Mouse (Mus musculus) CH12.LX (cell line): Measurements from ENCODE around the gene Gm45337. TPM values are rescaled to one million over a fixed set of nuclear protein-coding genes. Genes with fewer than 3 reads are reported as not detected.
"Not testable (repeated sequence)": the region's sequence is repeated elsewhere in the genome, so short reads cannot be mapped to it uniquely, and the experiment has no call there.

Source experiments
- DNase-seq: peaks from one replicate; pipeline ENCODE4 v3.0.0-alpha.2; 2013; ENCODE audit errors: extremely low read depth
- H3K27ac ChIP-seq: 2 replicates; pipeline ENCODE4 v1.5.1; 2012; ENCODE audit warnings: low read depth, mild to moderate bottlenecking, control low read depth, moderate library complexity; ENCODE audit not compliant: insufficient read depth
- H3K27me3 ChIP-seq: replicated peaks from 2 replicates; pipeline ENCODE3; 2012; ENCODE audit warnings: inconsistent platforms
- H3K36me3 ChIP-seq, 2 experiments: replicated peaks in 1 of 2; 2 replicates each; pipeline versions ENCODE3 to v1.6.1; 2012; ENCODE audit warnings: inconsistent platforms in 1 of 2, low read length in 1 of 2, mild to moderate bottlenecking in 1 of 2, mixed read lengths in 1 of 2, moderate library complexity in 1 of 2; ENCODE audit not compliant: control insufficient read depth in 1 of 2, insufficient read depth in 1 of 2
- H3K4me1 ChIP-seq, 2 experiments: 2 replicates each; pipeline ENCODE4 v1.6.1; 2012; ENCODE audit warnings: inconsistent platforms in 1 of 2, moderate library complexity in 1 of 2; ENCODE audit not compliant: insufficient read depth in 2 of 2, control insufficient read depth in 1 of 2
- H3K4me2 ChIP-seq: 2 replicates; pipeline ENCODE4 v1.6.1; 2012; ENCODE audit warnings: low read depth, mild to moderate bottlenecking, control low read depth; ENCODE audit not compliant: poor library complexity, insufficient read depth, severe bottlenecking
- H3K4me3 ChIP-seq, 3 experiments: fragments of 150-350 bp in 1 of 3; sonication (generic) in 1 of 3; replicated peaks in 1 of 3; 2 replicates each; pipeline versions ENCODE3 to v1.5.1; 2011 to 2012; ENCODE audit warnings: low read depth in 2 of 3, low read length in 2 of 3, mild to moderate bottlenecking in 2 of 3, moderate library complexity in 2 of 3, control low read depth in 1 of 3, improper control_type of control experiment in 1 of 3, inconsistent platforms in 1 of 3, mixed read lengths in 1 of 3; ENCODE audit not compliant: poor library complexity in 1 of 3
- H3K79me2 ChIP-seq: replicated peaks from 2 replicates; pipeline ENCODE4 v1.6.1; 2012; ENCODE audit warnings: mild to moderate bottlenecking, moderate library complexity; ENCODE audit not compliant: control insufficient read depth, poor library complexity, insufficient read depth, severe bottlenecking; ENCODE audit errors: extremely low read depth
- H3K9ac ChIP-seq: 2 replicates; pipeline ENCODE4 v1.6.1; 2012; ENCODE audit warnings: low read depth, mild to moderate bottlenecking, control low read depth, moderate library complexity; ENCODE audit not compliant: insufficient read depth
- H3K9me3 ChIP-seq: replicated peaks from 2 replicates; pipeline ENCODE3; 2012; ENCODE audit warnings: low read length, inconsistent platforms, mixed read lengths
- BHLHE40 ChIP-seq: IDR thresholded peaks from 2 replicates; pipeline ENCODE4 v1.6.1; 2011; ENCODE audit warnings: mild to moderate bottlenecking, low read depth, low read length, improper control_type of control experiment
- E2F4 ChIP-seq: IDR thresholded peaks from 2 replicates; pipeline ENCODE4 v1.6.1; 2011; ENCODE audit warnings: low read depth, low read length, improper control_type of control experiment; ENCODE audit not compliant: insufficient replicate concordance
- ELF1 ChIP-seq: IDR thresholded peaks from 2 replicates; pipeline ENCODE4 v1.6.1; 2014; ENCODE audit warnings: low read depth, mild to moderate bottlenecking, inconsistent platforms, low read length, improper control_type of control experiment
- EP300 ChIP-seq: IDR thresholded peaks from 2 replicates; pipeline ENCODE4 v1.6.1; 2011; ENCODE audit warnings: low read length, improper control_type of control experiment
- GABPA ChIP-seq: IDR thresholded peaks from 2 replicates; pipeline ENCODE4 v1.6.1; 2012; ENCODE audit warnings: low read depth, low read length, improper control_type of control experiment, inconsistent platforms; ENCODE audit not compliant: insufficient replicate concordance
- IRF4 ChIP-seq: IDR thresholded peaks from 2 replicates; pipeline ENCODE4 v1.6.1; 2014; ENCODE audit warnings: low read depth, mild to moderate bottlenecking, inconsistent platforms, low read length, improper control_type of control experiment
- JUN ChIP-seq: IDR thresholded peaks from 2 replicates; pipeline ENCODE4 v1.6.1; 2011; ENCODE audit warnings: low read depth, mild to moderate bottlenecking, low read length, improper control_type of control experiment, moderate library complexity; ENCODE audit not compliant: insufficient read depth
- JUND ChIP-seq: conservative IDR thresholded peaks from 2 replicates; pipeline ENCODE4 v1.6.1; 2011; ENCODE audit warnings: low read depth, low read length, improper control_type of control experiment
- MAZ ChIP-seq: IDR thresholded peaks from 2 replicates; pipeline ENCODE4 v1.6.1; 2012; ENCODE audit warnings: low read depth, mild to moderate bottlenecking, inconsistent platforms, low read length, improper control_type of control experiment, moderate library complexity
- MEF2A ChIP-seq: IDR thresholded peaks from 2 replicates; pipeline ENCODE4 v1.6.1; 2014; ENCODE audit warnings: low read depth, mild to moderate bottlenecking, inconsistent platforms, low read length, improper control_type of control experiment, borderline replicate concordance
- NRF1 ChIP-seq: IDR thresholded peaks from 2 replicates; pipeline ENCODE4 v1.6.1; 2014; ENCODE audit warnings: low read depth, mild to moderate bottlenecking, inconsistent platforms, low read length, improper control_type of control experiment, moderate library complexity
- PAX5 ChIP-seq: IDR thresholded peaks from 2 replicates; pipeline ENCODE4 v1.6.1; 2012; ENCODE audit warnings: low read length, inconsistent platforms, mixed read lengths
- POLR2A ChIP-seq: IDR thresholded peaks from 2 replicates; pipeline ENCODE4 v1.6.1; 2011; ENCODE audit warnings: low read depth, mild to moderate bottlenecking, improper control_type of control experiment, low read length
- POLR2AphosphoS2 ChIP-seq: IDR thresholded peaks from 2 replicates; pipeline ENCODE4 v1.6.1; 2011; ENCODE audit warnings: low read depth, low read length, improper control_type of control experiment
- RCOR1 ChIP-seq: conservative IDR thresholded peaks from 2 replicates; pipeline ENCODE4 v1.6.1; 2012; ENCODE audit warnings: low read depth, mild to moderate bottlenecking, inconsistent platforms, low read length, improper control_type of control experiment
- SIN3A ChIP-seq: IDR thresholded peaks from 2 replicates; pipeline ENCODE4 v1.6.1; 2012; ENCODE audit warnings: low read length, improper control_type of control experiment, inconsistent platforms
- TBP ChIP-seq: conservative IDR thresholded peaks from 2 replicates; pipeline ENCODE4 v1.6.1; 2011; ENCODE audit warnings: low read depth, low read length, improper control_type of control experiment
- TCF12 ChIP-seq: IDR thresholded peaks from 2 replicates; pipeline ENCODE4 v1.6.1; 2014; ENCODE audit warnings: low read depth, mild to moderate bottlenecking, inconsistent platforms, low read length, improper control_type of control experiment
- UBTF ChIP-seq: IDR thresholded peaks from 2 replicates; pipeline ENCODE4 v1.6.1; 2012; ENCODE audit warnings: low read depth, mild to moderate bottlenecking, inconsistent platforms, low read length, improper control_type of control experiment, moderate library complexity
- USF1 ChIP-seq: IDR thresholded peaks from 2 replicates; pipeline ENCODE4 v1.6.1; 2014; ENCODE audit warnings: low read depth, mild to moderate bottlenecking, inconsistent platforms, low read length, improper control_type of control experiment
- USF2 ChIP-seq: conservative IDR thresholded peaks from 2 replicates; pipeline ENCODE4 v1.6.1; 2011; ENCODE audit warnings: low read depth, low read length, improper control_type of control experiment
- ZNF384 ChIP-seq: IDR thresholded peaks from 2 replicates; pipeline ENCODE4 v1.6.1; 2012; ENCODE audit warnings: low read depth, low read length, improper control_type of control experiment, inconsistent platforms
- dilution Hi-C: fragments of 300-500 bp; cut with MboI; formaldehyde crosslinking; loops from 2 replicates; pipeline ENCODE4 v1.14.3; 2020; ENCODE audit warnings: low sequenced_read_pairs; ENCODE audit not compliant: extremely low pct_unique_long_range_greater_than_20kb, extremely low pct_ligation_motif_present
- in situ Hi-C: fragments of 300-500 bp; cut with MboI; formaldehyde crosslinking; loops from 3 replicates; pipeline ENCODE4 v1.14.3; 2019; ENCODE audit warnings: low sequenced_read_pairs, low pct_ligation_motif_present, low pct_unique_long_range_greater_than_20kb, mixed read lengths
- polyA plus RNA-seq: library from polyadenylated mRNA; unstranded; fragments of >175 nt; gene quantifications from 2 replicates; pipeline ENCODE4 v1.2.1, GENCODE M21; 2012; ENCODE audit warnings: low read depth; ENCODE audit not compliant: insufficient read length
- total RNA-seq, 2 experiments: library from RNA; depleted of rRNA; stranded (reverse); fragments of 300-350 nt in 1 of 2; fragments of >200 nt in 1 of 2; gene quantifications; 2 replicates each; pipeline ENCODE4 v1.2.3; 2012 to 2014

Gene Gm45337
- total and polyA plus RNA-seq, 3 experiments, result not detected

- H3K9ac ChIP-seq, result no peak overlapping the region
- no peak overlapping the region for H3K4me2 ChIP-seq
- in situ Hi-C loops, result no loop called here
- no peak for DNase-seq
- H3K36me3 ChIP-seq, result no peaks in the 10 kb centered on the region
- no peaks in the 10 kb centered on the region for H3K79me2 ChIP-seq
- peaks cover 72% of the 10 kb centered on the region for H3K27me3 ChIP-seq
- no peak overlapping the region for H3K27ac ChIP-seq
- dilution Hi-C loops, result no loop called here
- no peaks in the 10 kb centered on the region for H3K9me3 ChIP-seq
- H3K4me1 ChIP-seq, result no peaks in the 10 kb centered on the region
- TF ChIP-seq JUN (no peak), GABPA (no peak), PAX5 (no peak), MAZ (no peak), ELF1 (no peak), TBP (no peak), TCF12 (no peak), E2F4 (no peak), POLR2A (no peak), RCOR1 (no peak)
- no peak overlapping the region for H3K4me3 ChIP-seq
Measured at GRCm38 (mm10) chr7:142181021-142181420, 36.6 kb upstream of the Gm45337 start.

GRCm38 (mm10) chr7:142178685-142179084 lies 34.3 kb upstream of the Gm45337 start:
- Histone ChIP-seq H3K4me3 (no peak overlapping the region), H3K4me1 (no peaks in the 10 kb centered on the region), H3K36me3 (no peaks in the 10 kb centered on the region), H3K27ac (no peak overlapping the region), H3K79me2 (no peaks in the 10 kb centered on the region), H3K4me2 (no peak overlapping the region), H3K9ac (no peak overlapping the region), H3K27me3 (peaks cover 58% of the 10 kb centered on the region), H3K9me3 (no peaks in the 10 kb centered on the region)
- in situ Hi-C loops (no loop called here), dilution Hi-C loops (no loop called here)
- TF ChIP-seq MEF2A, result no peak
- TF ChIP-seq SIN3A, result no peak
- no peak for TF ChIP-seq E2F4
- TF ChIP-seq NRF1, result no peak
- no peak for TF ChIP-seq POLR2AphosphoS2
- no peak for TF ChIP-seq USF2
- no peak for TF ChIP-seq PAX5
- TF ChIP-seq ZNF384, result no peak
- TF ChIP-seq USF1, result no peak
- no peak for TF ChIP-seq BHLHE40
- TF ChIP-seq UBTF, result no peak
- no peak for TF ChIP-seq JUND
- TF ChIP-seq EP300, result no peak
- no peak for TF ChIP-seq IRF4
- DNase-seq, result no peak

GRCm38 (mm10) chr7:142175905-142176304 lies 31.5 kb upstream of the Gm45337 start, which contains the start of gene Krtap5-2:
Krtap5-2 (minus strand) TSS chr7:142176005.
- DNase-seq, H3K9me3 ChIP-seq, H3K36me3 ChIP-seq, H3K4me2 ChIP-seq, H3K4me1 ChIP-seq, H3K79me2 ChIP-seq, in situ Hi-C loops, H3K27ac ChIP-seq, H3K9ac ChIP-seq, H3K4me3 ChIP-seq, dilution Hi-C loops: not testable (repeated sequence)
- H3K27me3 ChIP-seq, result peaks cover 59% of the 10 kb centered on the region
